Mouse (Mus musculus) stomach, embryonic 15.5 days (tissue): Measurements from ENCODE around the gene Ruvbl1. TPM values are rescaled to one million over a fixed set of nuclear protein-coding genes. Genes with fewer than 3 reads are reported as not detected.

Source experiments
- ATAC-seq: fragments of 200-750 bp; cut with Nextera tagmentation; 2 replicates; pipeline ENCODE4 v1.8.0; 2017; ENCODE audit warnings: low read depth, moderate number of reproducible peaks, moderate TSS enrichment; ENCODE audit not compliant: insufficient read depth, low FRiP score
- H3K27ac ChIP-seq: fragments of 300-500 bp; sonication (generic); 2 replicates; pipeline ENCODE4 v1.5.1; 2015; ENCODE audit warnings: mild to moderate bottlenecking, inconsistent platforms
- H3K27me3 ChIP-seq: fragments of 300-500 bp; sonication (generic); replicated peaks from 2 replicates; pipeline ENCODE4 v1.6.1; 2015; ENCODE audit warnings: inconsistent platforms
- H3K36me3 ChIP-seq: fragments of 300-500 bp; sonication (generic); 2 replicates; pipeline ENCODE4 v1.6.1; 2015; ENCODE audit warnings: inconsistent platforms
- H3K4me1 ChIP-seq: fragments of 300-500 bp; sonication (generic); 2 replicates; pipeline ENCODE4 v1.6.1; 2015; ENCODE audit warnings: inconsistent platforms
- H3K4me2 ChIP-seq: fragments of 300-500 bp; sonication (generic); 2 replicates; pipeline ENCODE4 v1.6.1; 2015; ENCODE audit warnings: mild to moderate bottlenecking, inconsistent platforms
- H3K4me3 ChIP-seq: fragments of 300-500 bp; sonication (generic); replicated peaks from 2 replicates; pipeline ENCODE4 v1.5.1; 2015; ENCODE audit warnings: inconsistent platforms
- H3K9ac ChIP-seq: fragments of 300-500 bp; sonication (generic); 2 replicates; pipeline ENCODE4 v1.6.1; 2015; ENCODE audit warnings: inconsistent platforms
- H3K9me3 ChIP-seq: fragments of 300-500 bp; sonication (generic); 2 replicates; pipeline ENCODE4 v1.6.1; 2016; ENCODE audit warnings: inconsistent platforms
- WGBS: fragments of 180-500 bp; shearing (Covaris S2); methylation state at CpG from one replicate; pipeline ENCODE4 v1.1.7; 2015; 5-methylcytosine and 5-hydroxymethylcytosine counted together
- polyA plus RNA-seq: library from polyadenylated mRNA; unstranded; fragments of >200 nt; fragmentation: Nextera tagmentation; extraction: Ambion mirVana; gene quantifications from 2 replicates; pipeline ENCODE4 v1.2.1, GENCODE M21; 2015

Ruvbl1 gene
- polyA plus RNA-seq, 1 experiment from 2014 or later: 117 TPM

DNA sequence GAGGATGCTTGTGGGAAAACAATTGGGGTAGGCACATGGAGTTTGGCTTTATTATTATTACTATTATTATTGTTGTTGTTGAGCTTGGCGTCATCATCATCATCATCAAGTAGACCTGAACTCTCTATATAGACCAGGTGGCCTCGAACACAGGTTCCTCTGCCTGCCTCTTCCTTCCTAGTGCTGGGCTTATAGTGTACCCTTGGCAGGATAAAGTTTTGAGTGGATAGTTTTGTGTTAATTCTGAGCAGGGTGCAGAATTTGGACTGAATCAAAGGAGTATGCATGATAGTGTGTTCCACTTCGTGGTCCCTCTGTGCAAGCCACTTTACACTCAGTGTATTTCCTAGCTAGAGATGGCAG, 35.2 kb downstream of the Ruvbl1 start:
- Histone ChIP-seq H3K27me3 (no peaks in the 10 kb centered on the region), H3K27ac (no peak overlapping the region), H3K4me2 (peak overlapping the region; percentile 95), H3K9ac (0 out of 2 replicates have a peak overlapping the region, but pooled peaks have one; percentile 29), H3K4me1 (no peaks in the 10 kb centered on the region), H3K36me3 (peaks cover 29% of the 10 kb centered on the region), H3K4me3 (peak overlapping the region; percentile 55), H3K9me3 (no peaks in the 10 kb centered on the region)
- 10% methylated on average over 3 of the region's 3 CpGs for WGBS
- no peak for ATAC-seq

DNA sequence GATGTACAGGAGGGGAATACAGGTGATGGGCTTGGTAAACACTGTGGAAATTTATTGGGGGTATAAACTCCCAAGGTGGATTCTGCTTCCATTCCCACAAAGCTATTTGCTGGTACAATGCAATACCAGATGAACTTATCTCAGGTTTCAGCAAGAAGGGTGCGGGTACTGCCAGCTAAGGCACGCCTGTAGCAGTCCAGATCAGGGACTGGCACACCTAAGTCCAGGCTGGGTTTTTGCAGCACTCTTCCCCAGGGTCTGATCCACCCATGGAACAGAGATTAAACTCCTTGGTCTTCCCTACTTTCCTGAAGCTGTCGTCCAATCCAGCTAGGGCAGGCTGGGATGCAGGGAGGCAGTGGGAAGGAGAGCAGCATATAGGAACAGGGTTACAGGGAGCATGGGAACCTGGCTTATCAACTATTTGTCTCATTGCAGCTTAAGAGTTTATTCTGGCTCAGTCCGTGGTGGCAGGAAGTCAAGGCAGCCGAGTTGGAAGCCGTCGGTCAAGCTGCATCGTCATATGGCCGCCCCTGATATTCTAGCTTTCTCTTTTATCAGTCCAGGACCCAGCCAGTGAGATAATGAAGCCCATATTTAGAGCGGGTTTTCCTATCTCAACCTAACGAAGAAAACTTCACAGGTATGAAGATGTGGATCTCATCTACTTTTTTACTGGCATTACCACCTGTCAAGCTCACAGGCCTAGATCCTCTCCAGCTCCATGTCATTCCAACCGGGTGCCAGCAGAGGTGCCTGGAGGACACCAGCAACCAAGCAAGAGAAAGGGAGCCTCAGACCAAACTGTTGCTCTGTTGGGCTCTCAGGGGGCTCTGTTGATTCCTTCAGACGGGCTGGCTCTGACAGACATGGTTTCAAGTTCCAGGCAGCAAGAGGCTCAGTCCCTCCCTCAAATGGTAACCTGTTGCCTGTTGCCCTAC, 37.1 kb downstream of the Ruvbl1 start:
- ATAC-seq: 0 out of 2 replicates have a peak, but pooled peaks have one; percentile 36
- Histone ChIP-seq H3K36me3 (peaks cover 45% of the 10 kb centered on the region), H3K4me1 (no peaks in the 10 kb centered on the region), H3K27me3 (no peaks in the 10 kb centered on the region), H3K4me3 (no peak overlapping the region), H3K4me2 (no peak overlapping the region), H3K9ac (no peak overlapping the region), H3K9me3 (no peaks in the 10 kb centered on the region), H3K27ac (0 out of 2 replicates have a peak overlapping the region, but pooled peaks have one; percentile 13)
- 68% methylated on average over 13 of the region's 13 CpGs for whole genome bisulfite sequencing

DNA sequence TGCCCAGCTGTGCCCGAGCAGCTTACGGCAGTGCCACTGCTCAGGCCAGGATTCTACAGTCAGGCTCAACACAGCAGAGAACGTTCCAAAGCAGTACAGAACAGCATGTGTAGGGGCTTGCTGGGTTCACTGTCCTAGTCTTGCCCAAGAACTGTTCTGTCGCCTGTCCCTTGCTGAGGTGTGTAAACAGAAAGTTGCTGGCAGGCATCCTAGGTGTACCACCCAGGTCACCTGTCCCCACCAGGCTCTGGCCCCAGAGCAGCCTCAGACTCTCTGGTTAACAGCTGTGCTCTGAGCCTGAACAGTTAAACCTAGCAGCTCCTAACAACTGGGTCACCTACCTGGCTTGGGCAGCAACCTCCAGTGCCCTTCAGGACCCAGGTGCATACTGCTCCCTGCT, 37.8 kb downstream of the Ruvbl1 start:
- H3K4me2 ChIP-seq: no peak overlapping the region
- H3K4me3 ChIP-seq: no peak overlapping the region
- H3K36me3 ChIP-seq: peaks cover 48% of the 10 kb centered on the region
- H3K9ac ChIP-seq: no peak overlapping the region
- H3K9me3 ChIP-seq: no peaks in the 10 kb centered on the region
- no peak for ATAC-seq
- WGBS: 82% methylated on average over 4 of the region's 4 CpGs
- no peaks in the 10 kb centered on the region for H3K4me1 ChIP-seq
- no peaks in the 10 kb centered on the region for H3K27me3 ChIP-seq
- no peak overlapping the region for H3K27ac ChIP-seq

DNA sequence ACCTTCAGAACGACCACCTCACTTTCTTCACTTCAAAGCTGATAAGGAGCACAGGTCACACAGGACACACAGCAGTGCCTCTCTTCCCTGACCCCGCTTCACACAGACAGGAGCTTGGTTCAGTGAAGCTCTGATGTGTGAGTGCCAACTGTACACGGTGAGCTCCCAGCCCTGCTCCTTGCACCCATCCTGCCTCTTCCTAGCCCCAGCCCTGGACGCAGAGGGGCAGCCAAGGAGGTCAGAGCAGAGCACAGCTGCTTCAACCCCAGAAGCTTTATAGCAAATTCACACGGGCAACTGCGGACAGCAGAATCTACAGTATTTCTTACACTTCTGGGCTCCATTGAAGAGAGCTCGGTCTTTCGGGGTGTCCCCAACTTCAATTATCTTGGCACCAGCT, 48.8 kb downstream of the Ruvbl1 start:
- Histone ChIP-seq H3K9me3 (no peaks in the 10 kb centered on the region), H3K4me1 (peaks cover 9% of the 10 kb centered on the region; the same call in 1 of the 2 replicates), H3K27ac (no peak overlapping the region), H3K9ac (no peak overlapping the region), H3K4me2 (no peak overlapping the region), H3K4me3 (no peak overlapping the region), H3K36me3 (peaks cover 49% of the 10 kb centered on the region), H3K27me3 (no peaks in the 10 kb centered on the region)
- ATAC-seq: no peak
- WGBS: 91% methylated on average over 8 of the region's 8 CpGs

DNA sequence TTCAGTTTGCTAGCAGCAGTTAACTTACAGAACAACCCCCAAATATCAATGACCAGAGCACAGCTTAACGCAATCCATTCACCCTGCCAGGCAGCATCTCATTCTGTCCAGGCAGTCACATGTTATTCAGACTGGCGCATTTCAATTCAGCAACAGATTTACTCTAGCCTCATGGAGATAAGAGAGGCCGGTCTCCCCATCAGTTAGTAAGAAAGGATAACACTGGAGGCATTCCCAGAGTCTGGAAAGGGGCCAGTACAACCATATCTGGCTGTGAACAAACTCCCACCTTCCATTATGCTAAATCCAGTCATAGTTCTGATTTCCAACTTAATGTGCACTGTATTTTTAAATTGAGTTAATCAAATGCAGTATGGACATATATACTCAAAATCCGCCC, 49.3 kb downstream of the Ruvbl1 start:
- H3K36me3 ChIP-seq: peaks cover 47% of the 10 kb centered on the region
- H3K4me1 ChIP-seq: peaks cover 9% of the 10 kb centered on the region; the same call in 1 of the 2 replicates
- H3K27ac ChIP-seq: no peak overlapping the region
- no peaks in the 10 kb centered on the region for H3K27me3 ChIP-seq
- no peak overlapping the region for H3K4me3 ChIP-seq
- H3K4me2 ChIP-seq: no peak overlapping the region
- H3K9me3 ChIP-seq: no peaks in the 10 kb centered on the region
- no peak overlapping the region for H3K9ac ChIP-seq
- ATAC-seq: no peak
- WGBS: 73% methylated on average over 4 of the region's 4 CpGs

DNA sequence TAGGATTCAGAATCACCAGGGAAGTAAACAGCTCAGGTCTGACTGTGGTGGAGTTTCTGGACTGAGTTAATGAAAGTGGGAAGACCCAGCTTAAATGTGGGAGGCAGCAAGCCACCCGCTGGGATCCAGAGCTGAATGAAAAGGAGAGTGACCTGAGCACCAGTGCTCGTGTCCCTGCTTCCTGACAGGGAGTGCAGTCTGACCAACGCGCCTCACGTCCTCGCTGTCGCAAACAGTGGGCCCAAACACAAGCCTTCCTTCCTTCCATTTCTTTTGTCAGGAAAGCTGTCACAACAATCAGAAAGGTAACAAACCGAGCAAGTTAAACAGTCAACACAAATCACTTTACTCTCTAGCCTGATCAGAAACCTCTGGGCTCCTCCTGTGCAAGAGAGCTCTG, 50.8 kb downstream of the Ruvbl1 start:
- Histone ChIP-seq H3K9me3 (no peaks in the 10 kb centered on the region), H3K27ac (no peak overlapping the region), H3K4me1 (peaks cover 9% of the 10 kb centered on the region; the same call in 1 of the 2 replicates), H3K9ac (no peak overlapping the region), H3K4me2 (no peak overlapping the region), H3K36me3 (peaks cover 33% of the 10 kb centered on the region), H3K4me3 (no peak overlapping the region), H3K27me3 (no peaks in the 10 kb centered on the region)
- no peak for ATAC-seq
- WGBS: 88% methylated on average over 8 of the region's 8 CpGs

DNA sequence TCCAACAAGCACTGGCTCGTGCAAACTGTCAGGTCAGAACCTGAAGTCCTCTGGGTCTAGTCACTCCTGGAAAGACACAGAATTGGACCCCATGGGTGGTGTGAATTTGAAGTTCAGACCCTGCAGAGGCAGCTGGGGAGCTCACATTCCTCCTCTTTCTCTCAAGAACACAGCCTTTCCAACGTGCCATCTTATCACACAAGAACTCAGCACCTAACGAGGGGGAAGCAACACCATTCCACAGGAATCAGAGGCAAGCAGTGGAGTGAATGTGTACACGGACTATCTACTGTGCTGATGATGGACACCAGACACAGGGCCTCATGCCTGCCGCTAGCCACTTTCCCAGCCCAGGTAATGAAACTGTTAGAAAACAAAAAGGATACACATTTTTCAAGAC, 51.5 kb downstream of the Ruvbl1 start:
- H3K9ac ChIP-seq: no peak overlapping the region
- H3K27ac ChIP-seq: no peak overlapping the region
- H3K27me3 ChIP-seq: no peaks in the 10 kb centered on the region
- H3K4me2 ChIP-seq: peak overlapping the region; percentile 59
- no peaks in the 10 kb centered on the region for H3K9me3 ChIP-seq
- peaks cover 26% of the 10 kb centered on the region for H3K36me3 ChIP-seq
- peak overlapping the region; percentile 64 for H3K4me3 ChIP-seq
- no peak for ATAC-seq
- peaks cover 9% of the 10 kb centered on the region; the same call in 1 of the 2 replicates for H3K4me1 ChIP-seq
- WGBS: 59% methylated on average over 5 of the region's 5 CpGs

DNA sequence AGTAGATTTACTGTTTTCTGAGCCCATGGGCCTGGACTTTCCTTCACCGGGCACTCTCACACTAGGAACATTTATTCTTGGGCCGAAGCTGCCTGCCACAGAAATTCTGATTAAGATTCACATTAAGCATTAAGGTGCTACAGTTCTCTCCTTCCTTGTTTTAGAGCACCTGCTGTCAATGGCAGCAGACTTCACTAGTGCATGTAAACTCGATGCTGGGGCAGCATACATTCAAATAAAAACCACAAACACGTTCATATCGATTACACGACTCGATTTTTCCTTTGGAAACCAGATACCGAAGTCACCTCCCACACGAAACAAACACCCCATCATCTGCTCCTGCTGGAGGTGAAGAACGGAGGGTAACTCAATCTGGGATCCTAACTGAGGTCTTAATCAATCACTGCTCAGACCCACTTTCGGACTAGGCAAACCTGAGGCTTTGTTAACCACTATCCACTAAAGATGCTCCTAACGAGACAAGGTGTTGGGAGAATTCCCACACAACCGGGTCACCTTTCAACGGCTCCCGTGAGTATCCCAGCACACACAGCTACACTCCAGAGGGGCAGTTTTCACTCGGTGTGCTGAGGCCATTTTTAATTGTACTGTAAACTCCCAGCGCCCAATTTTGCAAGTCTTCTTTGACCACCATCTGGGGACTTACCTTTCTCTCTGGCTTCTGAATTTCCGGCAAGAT, 52.6 kb downstream of the Ruvbl1 start:
- H3K36me3 ChIP-seq: peaks cover 17% of the 10 kb centered on the region
- WGBS: 5% methylated on average over 18 of the region's 18 CpGs
- peak overlapping the region; percentile 65 for H3K9ac ChIP-seq
- H3K27ac ChIP-seq: peak overlapping the region; percentile 78
- ATAC-seq: no peak
- peak overlapping the region; percentile 59 for H3K4me2 ChIP-seq
- peaks cover 9% of the 10 kb centered on the region; the same call in 1 of the 2 replicates for H3K4me1 ChIP-seq
- no peaks in the 10 kb centered on the region for H3K27me3 ChIP-seq
- H3K9me3 ChIP-seq: no peaks in the 10 kb centered on the region
- peak overlapping the region; percentile 64 for H3K4me3 ChIP-seq

DNA sequence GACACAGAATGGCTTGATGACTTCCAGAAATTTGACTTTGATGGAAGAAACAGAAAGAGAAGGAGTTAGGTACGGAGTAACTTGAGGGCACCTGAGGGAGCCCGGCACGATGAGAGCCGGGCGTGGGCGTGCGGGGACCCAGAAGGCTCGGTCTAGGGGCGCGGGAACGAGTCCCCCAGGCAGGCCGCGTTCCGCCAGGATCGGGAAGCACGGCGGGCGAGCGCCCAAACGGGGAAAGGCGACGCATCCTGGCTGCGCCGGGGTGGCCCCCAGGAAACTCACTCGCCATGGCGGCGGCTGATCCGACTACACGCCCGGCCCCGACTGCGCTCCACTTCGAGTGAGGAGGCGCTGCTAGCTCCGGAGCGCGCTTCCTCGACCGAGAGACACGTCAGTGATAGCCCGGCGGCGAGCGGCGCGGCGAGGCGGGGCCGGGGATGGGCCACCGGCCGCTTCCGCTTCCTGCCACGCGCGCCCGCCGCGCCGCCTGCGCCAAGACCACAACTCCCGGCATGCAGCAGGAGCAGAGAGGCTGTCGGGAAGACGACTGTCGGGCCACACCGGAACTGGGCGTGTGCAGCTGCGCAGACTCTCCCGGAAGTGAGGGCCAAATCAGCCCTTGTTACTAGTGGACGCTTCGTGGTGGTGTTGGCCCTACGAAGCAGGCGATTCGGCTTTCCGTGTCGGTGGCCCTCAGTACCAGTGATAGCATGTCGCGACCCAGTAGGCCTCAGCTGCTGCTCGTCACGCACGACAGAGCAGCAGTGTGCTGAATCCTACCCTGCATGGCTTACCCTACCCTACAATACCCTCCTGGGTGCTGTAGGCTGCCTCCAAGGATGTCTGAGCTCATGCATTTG, 53.4 kb downstream of the Ruvbl1 start, which contains the start of gene Sec61a1:
Gene Sec61a1 (minus strand): TSS at position 502 of the 860 bp plus-strand sequence.
- under 1% methylated on average over 80 of the region's 80 CpGs for WGBS
- no peaks in the 10 kb centered on the region for H3K9me3 ChIP-seq
- peak within 1 kb of the TSS; percentile 88 for H3K27ac ChIP-seq
- peak within 1 kb of the TSS; percentile 76 for H3K9ac ChIP-seq
- peak within 1 kb of the TSS; percentile 78 for H3K4me2 ChIP-seq
- peak; percentile 97 for ATAC-seq
- H3K27me3 ChIP-seq: no peaks in the 10 kb centered on the region
- peaks cover 9% of the 10 kb centered on the region; the same call in 1 of the 2 replicates for H3K4me1 ChIP-seq
- peaks cover 17% of the 10 kb centered on the region for H3K36me3 ChIP-seq
- peak within 1 kb of the TSS; percentile 64 for H3K4me3 ChIP-seq

DNA sequence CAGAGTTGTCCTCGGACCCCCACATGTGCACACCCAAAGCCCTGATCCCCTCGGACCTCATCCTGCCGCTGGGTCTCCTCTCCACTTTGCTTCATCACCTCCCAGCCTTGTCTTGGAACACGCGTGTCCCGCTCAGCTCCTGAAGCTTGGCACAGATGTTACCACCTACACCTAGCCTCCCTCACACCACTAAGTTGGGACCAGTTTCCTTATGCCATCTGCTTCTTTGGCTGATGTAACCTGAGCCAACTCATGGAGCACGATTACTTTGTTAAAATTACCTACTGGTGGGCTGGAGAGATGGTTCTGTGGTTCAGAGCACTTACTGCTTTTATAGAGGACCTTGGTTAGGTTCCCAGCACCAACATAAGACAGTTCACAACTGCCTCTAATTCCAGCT, 56.6 kb downstream of the Ruvbl1 start:
- Histone ChIP-seq H3K27me3 (no peaks in the 10 kb centered on the region), H3K4me1 (peaks cover 5% of the 10 kb centered on the region; the same call in 1 of the 2 replicates), H3K4me2 (no peak overlapping the region), H3K27ac (no peak overlapping the region), H3K9me3 (no peaks in the 10 kb centered on the region), H3K9ac (no peak overlapping the region), H3K4me3 (no peak overlapping the region), H3K36me3 (no peaks in the 10 kb centered on the region)
- 83% methylated on average over 7 of the region's 7 CpGs for WGBS
- ATAC-seq: no peak

DNA sequence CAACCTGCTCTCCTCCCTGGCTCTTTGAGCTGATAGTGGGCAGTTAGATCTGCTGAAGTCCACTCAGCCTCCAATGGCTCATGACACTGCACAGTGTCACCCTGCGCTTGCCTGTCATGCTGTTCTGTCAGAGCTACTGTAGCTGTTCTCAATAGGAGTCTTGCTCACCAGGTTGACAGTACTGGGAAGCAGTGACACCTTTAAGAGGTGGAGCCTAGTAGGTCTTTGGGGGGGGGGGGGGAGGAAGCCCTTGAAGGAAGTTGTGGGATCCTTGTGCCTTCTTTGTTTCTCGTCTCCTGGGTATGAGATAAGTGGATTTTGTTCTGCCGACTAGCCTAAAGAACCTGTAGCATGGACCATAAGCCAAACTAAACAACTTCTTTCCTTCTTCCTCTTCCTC, 57.4 kb downstream of the Ruvbl1 start:
- no peaks in the 10 kb centered on the region for H3K4me1 ChIP-seq
- no peak for ATAC-seq
- no peak overlapping the region for H3K4me2 ChIP-seq
- no peaks in the 10 kb centered on the region for H3K9me3 ChIP-seq
- no peak overlapping the region for H3K9ac ChIP-seq
- H3K36me3 ChIP-seq: no peaks in the 10 kb centered on the region
- H3K27me3 ChIP-seq: no peaks in the 10 kb centered on the region
- no peak overlapping the region for H3K4me3 ChIP-seq
- H3K27ac ChIP-seq: no peak overlapping the region
- WGBS: 49% methylated on average over 3 of the region's 3 CpGs
